ENCODE assay signal across 33 mouse cellular contexts in genomic region chr3:146793554-146794257, GRCm38 (mm10). TPM values are rescaled to one million over a fixed set of nuclear protein-coding genes. Genes with fewer than 3 reads are reported as not detected.
DNase-seq lines count a peak whose midpoint lies in the region; ATAC-seq lines count a peak whose summit lies in the region.
"Had no signal": no experiment of that assay in that cellular context is flagged by ENCODE, and none has a peak within 500 bp of the region (broad histone marks: within the 10 kb centered on the region; RNA-seq: fewer than 3 reads in every experiment).

No protein-coding gene starts in this region.

- 87% methylated on average over 12 of the region's 12 CpGs for WGBS in hindbrain, embryonic 13.5 days
- WGBS in hindbrain, embryonic 10.5 days, result 90% methylated on average over 12 of the region's 12 CpGs
- WGBS in liver, embryonic 15.5 days (ENCODE audit: insufficient replicate concordance), result 42% methylated on average over 12 of the region's 12 CpGs
- 89% methylated on average over 12 of the region's 12 CpGs for WGBS in kidney, embryonic 15.5 days

- no peak for DNase-seq in hindbrain, embryonic 10.5 days (ENCODE audit: low spot score)
- peak; percentile 22 for DNase-seq in liver
- DNase-seq in kidney, postnatal 10 days, result no peak
- DNase-seq in lung, postnatal 14 days, result no peak
- DNase-seq: adrenal gland, adult 2 months; adrenal gland, postnatal 36 days; cerebellum, adult 18-20 months; cerebellum, postnatal 10 days; gastrocnemius, adult 2 months; gastrocnemius, postnatal 36 days; heart, adult 18-20 months; heart, postnatal 4 days; kidney, adult 18-20 months; layer of hippocampus, adult 9-11 months; lung, postnatal 4 days; right cerebral cortex, adult 18-20 months; right cerebral cortex, postnatal 4 days had no signal

- H3K4me2 ChIP-seq in hindbrain, embryonic 13.5 days, result no peak overlapping the region
- H3K4me2 ChIP-seq in liver, embryonic 15.5 days, result peak overlapping the region; percentile 47
- no peak overlapping the region for H3K4me2 ChIP-seq in kidney, embryonic 15.5 days
- H3K4me2 ChIP-seq: forebrain, embryonic 15.5 days; heart, embryonic 12.5 days; hindbrain, embryonic 15.5 days; limb, embryonic 15.5 days; neural tube, embryonic 12.5 days had no signal

- H3K4me1 ChIP-seq in hindbrain, embryonic 13.5 days (replicated peaks), result no peaks in the 10 kb centered on the region
- no peaks in the 10 kb centered on the region for H3K4me1 ChIP-seq in hindbrain, embryonic 10.5 days (replicated peaks)
- H3K4me1 ChIP-seq in liver, embryonic 15.5 days (replicated peaks), result peaks cover 11% of the 10 kb centered on the region
- H3K4me1 ChIP-seq in kidney, embryonic 15.5 days, result no peaks in the 10 kb centered on the region
- H3K4me1 ChIP-seq: forebrain, embryonic 15.5 days; hindbrain, embryonic 15.5 days; limb, embryonic 10.5 days; limb, embryonic 15.5 days; midbrain, embryonic 10.5 days; neural tube, embryonic 12.5 days had no signal

- H3K36me3 ChIP-seq in hindbrain, embryonic 13.5 days, result peaks cover 8% of the 10 kb centered on the region
- 0 out of 2 replicates have a peak, but pooled peaks cover 16% of the 10 kb centered on the region for H3K36me3 ChIP-seq in hindbrain, embryonic 10.5 days
- H3K36me3 ChIP-seq in liver, embryonic 15.5 days (replicated peaks), result no peaks in the 10 kb centered on the region
- H3K36me3 ChIP-seq in kidney, embryonic 15.5 days, result no peaks in the 10 kb centered on the region
- H3K36me3 ChIP-seq: forebrain, embryonic 15.5 days; hindbrain, embryonic 15.5 days; limb, embryonic 15.5 days had no signal

- H3K9ac ChIP-seq in hindbrain, embryonic 13.5 days, result no peak overlapping the region
- peak overlapping the region; percentile 35; the same call in 1 of the 2 replicates for H3K9ac ChIP-seq in liver, embryonic 15.5 days
- H3K9ac ChIP-seq in kidney, embryonic 15.5 days, result no peak overlapping the region
- H3K9ac ChIP-seq: forebrain, embryonic 15.5 days; heart, embryonic 12.5 days; hindbrain, embryonic 15.5 days; limb, embryonic 15.5 days; neural tube, embryonic 12.5 days had no signal

- no peak overlapping the region for H3K4me3 ChIP-seq in hindbrain, embryonic 13.5 days
- no peak overlapping the region for H3K4me3 ChIP-seq in hindbrain, embryonic 10.5 days
- no peak overlapping the region for H3K4me3 ChIP-seq in liver, embryonic 15.5 days (replicated peaks)
- no peak overlapping the region for H3K4me3 ChIP-seq in kidney, embryonic 15.5 days (replicated peaks)
- H3K4me3 ChIP-seq: forebrain, embryonic 15.5 days; gastrocnemius, adult 2 months; heart, embryonic 12.5 days; hindbrain, embryonic 15.5 days; limb, embryonic 10.5 days; limb, embryonic 15.5 days; midbrain, embryonic 10.5 days; myocyte; neural tube, embryonic 12.5 days had no signal

- no peaks in the 10 kb centered on the region for H3K27me3 ChIP-seq in hindbrain, embryonic 13.5 days
- H3K27me3 ChIP-seq in hindbrain, embryonic 10.5 days (ENCODE audit: insufficient read depth, poor library complexity, severe bottlenecking), result no peaks in the 10 kb centered on the region
- no peaks in the 10 kb centered on the region for H3K27me3 ChIP-seq in liver, embryonic 15.5 days
- no peaks in the 10 kb centered on the region for H3K27me3 ChIP-seq in kidney, embryonic 15.5 days
- H3K27me3 ChIP-seq: CH12.LX; forebrain, embryonic 15.5 days; heart, embryonic 12.5 days; hindbrain, embryonic 15.5 days; limb, embryonic 15.5 days; neural tube, embryonic 12.5 days had no signal

- no peaks in the 10 kb centered on the region for H3K9me3 ChIP-seq in hindbrain, embryonic 13.5 days
- no peaks in the 10 kb centered on the region for H3K9me3 ChIP-seq in hindbrain, embryonic 10.5 days
- H3K9me3 ChIP-seq in liver, embryonic 15.5 days (replicated peaks), result no peaks in the 10 kb centered on the region
- H3K9me3 ChIP-seq in kidney, embryonic 15.5 days (replicated peaks), result no peaks in the 10 kb centered on the region
- H3K9me3 ChIP-seq: forebrain, embryonic 15.5 days; heart, embryonic 12.5 days; hindbrain, embryonic 15.5 days; limb, embryonic 10.5 days; limb, embryonic 15.5 days; midbrain, embryonic 10.5 days; neural tube, embryonic 12.5 days had no signal

- peak overlapping the region; percentile 15; the same call in 1 of the 2 replicates for H3K27ac ChIP-seq in hindbrain, embryonic 13.5 days
- no peak overlapping the region for H3K27ac ChIP-seq in hindbrain, embryonic 10.5 days
- H3K27ac ChIP-seq in liver, embryonic 15.5 days (replicated peaks), result no peak overlapping the region
- H3K27ac ChIP-seq in kidney, embryonic 15.5 days, result no peak overlapping the region
- H3K27ac ChIP-seq: forebrain, embryonic 15.5 days; gastrocnemius, adult 2 months; hindbrain, embryonic 15.5 days; kidney, postnatal 0 days; limb, embryonic 10.5 days; limb, embryonic 15.5 days; midbrain, embryonic 10.5 days; neural tube, embryonic 12.5 days had no signal

- no peak for ATAC-seq in hindbrain, embryonic 13.5 days (ENCODE audit: low FRiP score)
- peak; percentile 85 for ATAC-seq in liver, embryonic 15.5 days (ENCODE audit: insufficient read depth)
- peak; percentile 88 for ATAC-seq in megakaryocyte-erythroid progenitor cell, adult 5-6 weeks (replicated peaks; ENCODE audit: low FRiP score, low TSS enrichment, poor library complexity, severe bottlenecking)
- no peak for ATAC-seq in kidney, embryonic 15.5 days (replicated peaks; ENCODE audit: low FRiP score)
- ATAC-seq: forebrain, embryonic 15.5 days; inflammation-experienced regulatory T-cells, adult 6 months; midbrain, embryonic 16.5 days had no signal

RNA-seq across cellular contexts. Expression of gene Prkacb, which starts 19.1 kb away (rescaled TPM):
- 133 and 140 TPM in 2 replicates for polyA plus RNA-seq in hindbrain, embryonic 13.5 days (2015; fragmentation: Nextera tagmentation; extraction: Ambion mirVana)
- 57.0 and 60.5 TPM in 2 replicates for polyA plus RNA-seq in hindbrain, embryonic 10.5 days (2016; fragmentation: Nextera tagmentation; extraction: Ambion mirVana)
- polyA plus RNA-seq in liver, embryonic 15.5 days (2015; fragmentation: Nextera tagmentation; extraction: Ambion mirVana), result 12.4 and 13.0 TPM in 2 replicates
- total RNA-seq in megakaryocyte-erythroid progenitor cell, adult 5-6 weeks (2014; fragmentation: Nextera tagmentation), result 33.4 and 35.9 TPM in 2 replicates
- 39.0 and 68.3 TPM in 2 replicates for total RNA-seq in megakaryocyte-erythroid progenitor cell, adult 5-6 weeks (2017)
- 60.9 and 62.5 TPM in 2 replicates for polyA plus RNA-seq in kidney, embryonic 15.5 days (2015; fragmentation: Nextera tagmentation; extraction: Ambion mirVana)

RNA-seq across cellular contexts. Expression of gene Ttll7, which starts 58.5 kb away (rescaled TPM):
- 9.5 and 9.7 TPM in 2 replicates for polyA plus RNA-seq in hindbrain, embryonic 13.5 days (2015; fragmentation: Nextera tagmentation; extraction: Ambion mirVana)
- polyA plus RNA-seq in hindbrain, embryonic 10.5 days (2016; fragmentation: Nextera tagmentation; extraction: Ambion mirVana), result 4.4 and 7.6 TPM in 2 replicates
- polyA plus RNA-seq in liver, embryonic 15.5 days (2015; fragmentation: Nextera tagmentation; extraction: Ambion mirVana), result 0.39 and 0.47 TPM in 2 replicates
- total RNA-seq in megakaryocyte-erythroid progenitor cell, adult 5-6 weeks (2014; fragmentation: Nextera tagmentation), result 0.54 TPM in 1 of 2 replicates, not detected in the other
- 0.19 TPM in 1 of 2 replicates, not detected in the other for total RNA-seq in megakaryocyte-erythroid progenitor cell, adult 5-6 weeks (2017)
- polyA plus RNA-seq in kidney, embryonic 15.5 days (2015; fragmentation: Nextera tagmentation; extraction: Ambion mirVana), result 1.5 and 1.8 TPM in 2 replicates
- polyA plus RNA-seq: inflammation-experienced regulatory T-cells, adult 6 months had no signal

Comparison
In these comparisons a context has a peak if more than half of its experiments do, and no peak if none do; other contexts are left out.
1. ATAC-seq: peak in liver, embryonic 15.5 days (single experiment) and megakaryocyte-erythroid progenitor cell, adult 5-6 weeks (single experiment); none in hindbrain, embryonic 13.5 days (single experiment) and kidney, embryonic 15.5 days (single experiment).